Mouse (Mus musculus): ENCODE measurements around the gene D17H6S53E. TPM values are rescaled to one million over a fixed set of nuclear protein-coding genes. Genes with fewer than 3 reads are reported as not detected.

D17H6S53E gene
- polyA plus RNA-seq, 1 experiment from 2014 or later = 6.0 TPM

DNA sequence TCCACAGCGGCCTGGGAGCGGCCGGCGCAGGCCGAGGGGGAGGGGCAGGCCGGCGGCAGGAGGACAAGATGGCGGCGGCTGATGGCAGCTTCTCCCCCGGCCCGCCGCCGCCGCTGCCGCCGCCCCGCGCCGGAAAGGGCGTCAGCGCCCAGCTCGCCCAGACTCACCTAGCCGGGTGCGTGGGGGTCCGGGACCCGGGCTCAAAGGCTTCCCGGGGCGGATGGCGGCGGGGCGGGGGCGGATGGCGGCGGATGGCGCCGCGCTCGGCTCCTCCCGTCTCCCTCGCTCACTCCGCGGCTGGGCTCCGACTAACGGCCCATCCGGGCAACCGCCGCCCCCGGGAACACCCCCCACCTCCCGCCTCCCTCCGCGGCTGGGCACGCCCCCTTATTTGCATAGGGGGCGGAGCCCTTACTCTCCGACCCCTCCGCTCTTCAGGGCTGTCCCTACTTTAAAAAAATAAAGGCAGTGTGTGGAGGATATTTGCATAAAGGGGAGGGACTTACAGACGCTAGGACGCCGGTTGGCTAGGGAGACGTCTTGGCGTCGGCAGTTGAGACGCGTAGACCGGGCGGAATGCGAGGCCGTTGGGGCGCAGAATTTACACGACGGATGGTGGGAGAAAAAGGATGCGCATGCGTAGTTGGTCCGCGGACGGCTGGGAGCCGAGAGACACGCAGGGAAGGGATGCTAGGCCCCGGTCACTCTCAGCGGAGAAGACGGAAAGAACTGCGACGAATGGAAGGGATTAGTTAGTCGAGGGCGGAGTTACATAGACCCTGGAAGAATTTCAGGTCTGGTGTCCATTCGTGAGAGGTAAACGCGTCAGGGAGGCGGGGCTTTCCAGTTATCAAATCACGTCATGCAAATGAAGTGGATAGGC lies 38.6 kb downstream of the D17H6S53E start, which contains the start of gene Prrc2a:
TSS of gene Prrc2a (minus strand) at position 330 of the 883 bp plus-strand sequence.
- H3K9ac ChIP-seq (replicated peaks; ENCODE audit: low read length) = peak within 1 kb of the TSS; percentile 99
- H3K36me3 ChIP-seq (ENCODE audit: control insufficient read depth, insufficient read depth, low read length) = peaks cover 25% of the 10 kb centered on the region
- H3K4me1 ChIP-seq (ENCODE audit: control insufficient read depth, insufficient read depth, low read length) = peaks cover 32% of the 10 kb centered on the region
- DNase-seq = peak; percentile 100
- peak within 1 kb of the TSS; percentile 96 for H3K27ac ChIP-seq (replicated peaks; ENCODE audit: low read depth, low read length)
- under 1% methylated on average over 65 of the region's 89 CpGs for WGBS
- no peaks in the 10 kb centered on the region for H3K9me3 ChIP-seq (ENCODE audit: control insufficient read depth, low read length)
- peak within 1 kb of the TSS; percentile 100 for H3K4me3 ChIP-seq (replicated peaks; ENCODE audit: low read depth, low read length)
- no peaks in the 10 kb centered on the region for H3K27me3 ChIP-seq (ENCODE audit: control insufficient read depth, insufficient read depth, low read length)
- H3K4me2 ChIP-seq (ENCODE audit: low read length) = peak within 1 kb of the TSS; percentile 98
- ATAC-seq (ENCODE audit: low FRiP score, low TSS enrichment) = peak; percentile 97

DNA sequence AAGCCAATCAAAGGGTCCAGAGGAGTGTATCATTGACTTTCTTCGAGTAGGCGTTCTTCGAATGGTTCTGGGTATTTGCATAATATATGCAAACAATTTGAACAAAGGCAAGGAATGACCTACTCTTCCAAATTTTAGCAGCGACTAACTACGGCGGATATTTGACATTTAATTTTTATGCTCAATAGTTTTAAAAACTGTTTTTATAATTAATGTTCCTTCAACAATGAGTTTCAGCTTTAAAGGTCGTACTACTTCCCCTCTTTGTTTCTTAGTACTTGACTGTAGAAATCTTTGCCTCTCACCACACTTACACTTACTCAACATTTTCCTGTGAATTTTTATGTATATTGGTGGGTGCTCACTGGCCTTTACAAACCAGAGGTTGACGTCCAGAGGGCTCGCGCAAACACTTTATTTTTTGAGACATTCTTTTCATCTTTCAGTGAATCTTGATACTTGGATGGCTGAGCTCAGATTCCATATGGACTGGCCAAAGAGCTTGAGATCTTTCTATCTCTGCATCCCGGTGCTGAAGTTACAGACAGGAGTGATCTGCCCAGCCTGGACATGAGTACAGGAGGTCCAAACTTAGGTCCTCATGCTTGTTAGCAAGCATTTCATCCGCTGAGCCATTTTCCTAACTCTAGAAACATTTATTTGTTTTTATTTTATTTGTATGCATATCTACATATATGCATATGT lies 39.4 kb downstream of the D17H6S53E start:
- Histone ChIP-seq H3K4me3 (replicated peaks; ENCODE audit: low read depth, low read length) (peak overlapping the region; percentile 100), H3K9ac (replicated peaks; ENCODE audit: low read length) (peak overlapping the region; percentile 60), H3K36me3 (ENCODE audit: control insufficient read depth, insufficient read depth, low read length) (peaks cover 17% of the 10 kb centered on the region), H3K4me1 (ENCODE audit: control insufficient read depth, insufficient read depth, low read length) (peaks cover 32% of the 10 kb centered on the region), H3K27ac (replicated peaks; ENCODE audit: low read depth, low read length) (peak overlapping the region; percentile 96), H3K4me2 (ENCODE audit: low read length) (peak overlapping the region; percentile 98), H3K27me3 (ENCODE audit: control insufficient read depth, insufficient read depth, low read length) (no peaks in the 10 kb centered on the region), H3K9me3 (ENCODE audit: control insufficient read depth, low read length) (no peaks in the 10 kb centered on the region)
- DNase-seq (peak; percentile 37), ATAC-seq (ENCODE audit: low FRiP score, low TSS enrichment) (peak; percentile 83)
- 21% methylated on average over 12 of the region's 12 CpGs for WGBS

DNA sequence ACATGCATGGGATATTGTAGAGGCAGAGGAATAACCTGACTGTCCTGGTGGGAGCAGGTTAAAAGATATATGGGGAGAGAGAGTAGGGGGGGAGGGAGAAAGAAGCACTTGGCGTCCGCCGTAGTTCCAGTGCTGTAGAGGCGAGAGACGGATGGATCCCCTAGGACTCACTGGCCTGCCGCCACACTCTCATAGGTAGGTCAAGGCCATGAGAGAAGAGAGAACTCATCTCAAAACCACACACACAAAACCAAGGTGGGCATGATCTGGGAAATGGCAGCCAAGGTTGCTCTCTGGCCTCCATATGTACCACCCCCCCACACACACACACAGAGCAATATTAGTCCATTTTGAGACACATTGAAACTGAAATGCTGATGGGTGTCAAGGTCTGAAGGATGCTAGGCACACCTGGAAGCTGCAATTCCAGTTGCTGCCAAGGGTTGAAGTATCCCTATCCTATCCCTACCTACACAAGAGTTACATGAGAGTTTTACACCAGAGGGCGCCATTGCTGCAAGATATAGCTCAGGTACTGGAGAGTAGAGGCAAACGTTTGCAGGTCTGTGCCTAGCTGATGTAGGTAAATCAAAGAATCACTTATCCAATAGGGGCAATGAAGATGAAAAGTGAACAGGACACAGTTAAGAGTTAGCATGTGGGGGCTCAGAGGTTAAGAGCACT lies 40.3 kb downstream of the D17H6S53E start:
- H3K4me1 ChIP-seq (ENCODE audit: control insufficient read depth, insufficient read depth, low read length) = peaks cover 31% of the 10 kb centered on the region
- peak overlapping the region; percentile 100; the same call in 1 of the 2 replicates for H3K4me3 ChIP-seq (replicated peaks; ENCODE audit: low read depth, low read length)

DNA sequence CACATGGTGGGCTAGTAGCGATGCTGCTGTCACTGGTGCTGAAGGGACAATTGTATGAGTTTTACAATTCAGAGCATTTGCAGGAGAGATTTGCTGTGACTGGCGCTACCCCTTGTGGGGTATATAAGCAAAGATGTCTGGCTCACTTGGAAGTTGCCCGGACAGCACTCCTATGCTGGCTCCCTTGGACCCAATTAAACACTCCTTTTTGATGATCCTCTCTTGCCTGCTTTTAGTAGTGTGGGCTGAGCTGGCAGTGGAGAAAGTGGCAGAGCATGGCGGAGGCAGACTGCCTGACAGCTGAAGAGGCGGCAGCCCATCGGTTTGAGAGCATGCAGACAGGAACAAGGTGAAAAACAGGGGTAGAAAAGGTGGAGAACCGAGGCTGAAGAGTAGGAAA lies 41.6 kb downstream of the D17H6S53E start:
- Histone ChIP-seq H3K4me3 (replicated peaks; ENCODE audit: low read depth, low read length) (no peak overlapping the region), H3K4me2 (ENCODE audit: low read length) (no peak overlapping the region), H3K36me3 (ENCODE audit: control insufficient read depth, insufficient read depth, low read length) (no peaks in the 10 kb centered on the region), H3K9me3 (ENCODE audit: control insufficient read depth, low read length) (no peaks in the 10 kb centered on the region), H3K4me1 (ENCODE audit: control insufficient read depth, insufficient read depth, low read length) (peaks cover 18% of the 10 kb centered on the region), H3K9ac (replicated peaks; ENCODE audit: low read length) (no peak overlapping the region), H3K27ac (replicated peaks; ENCODE audit: low read depth, low read length) (no peak overlapping the region), H3K27me3 (ENCODE audit: control insufficient read depth, insufficient read depth, low read length) (no peaks in the 10 kb centered on the region)
- 86% methylated on average over 7 of the region's 7 CpGs for WGBS
- DNase-seq (no peak), ATAC-seq (ENCODE audit: low FRiP score, low TSS enrichment) (no peak)

More for the DNA sequence above, 40.3 kb downstream of the D17H6S53E start:
- Histone ChIP-seq H3K9ac (replicated peaks; ENCODE audit: low read length) (peak overlapping the region; percentile 60; the same call in 1 of the 2 replicates), H3K4me2 (ENCODE audit: low read length) (peak overlapping the region; percentile 98), H3K27me3 (ENCODE audit: control insufficient read depth, insufficient read depth, low read length) (no peaks in the 10 kb centered on the region), H3K36me3 (ENCODE audit: control insufficient read depth, insufficient read depth, low read length) (peaks cover 8% of the 10 kb centered on the region), H3K27ac (replicated peaks; ENCODE audit: low read depth, low read length) (peak overlapping the region; percentile 96), H3K9me3 (ENCODE audit: control insufficient read depth, low read length) (no peaks in the 10 kb centered on the region)
- ATAC-seq (ENCODE audit: low FRiP score, low TSS enrichment) = no peak
- DNase-seq = peak; percentile 90
- WGBS = 70% methylated on average over 8 of the region's 8 CpGs

DNA sequence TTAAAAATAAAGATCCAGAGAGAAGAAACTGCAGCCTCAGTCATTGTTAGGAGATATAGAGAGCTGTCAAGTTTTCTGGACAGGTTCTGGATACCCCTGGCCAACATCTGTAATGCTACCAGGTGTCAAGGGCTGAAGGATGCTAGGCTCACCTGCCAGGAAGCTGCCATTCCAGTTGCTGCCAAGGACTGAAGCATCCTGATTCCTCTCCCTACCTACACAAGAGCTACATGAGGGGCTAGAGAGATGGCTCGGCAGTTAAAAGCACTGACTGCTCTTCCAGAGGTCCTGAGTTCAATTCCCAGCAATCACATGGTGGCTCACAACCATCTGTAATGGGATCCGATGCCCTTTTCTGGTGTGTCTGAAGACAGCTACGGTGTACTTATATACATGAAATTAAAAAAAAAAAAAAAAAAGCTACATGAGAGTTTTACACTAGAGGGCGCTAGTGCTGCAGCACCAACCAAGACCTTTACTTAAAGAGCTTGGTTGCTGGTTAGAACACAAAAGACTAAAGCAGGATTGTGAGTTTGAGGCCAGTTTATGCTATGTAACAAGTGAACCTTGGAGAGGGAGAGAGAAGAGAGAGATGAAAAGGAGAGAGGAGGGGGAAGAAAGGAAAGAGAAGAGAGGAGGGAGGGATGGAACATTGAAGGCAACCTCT lies 42.5 kb downstream of the D17H6S53E start:
- Histone ChIP-seq H3K4me2 (ENCODE audit: low read length) (no peak overlapping the region), H3K9ac (replicated peaks; ENCODE audit: low read length) (no peak overlapping the region), H3K27ac (replicated peaks; ENCODE audit: low read depth, low read length) (no peak overlapping the region; the same call in 1 of the 2 replicates), H3K27me3 (ENCODE audit: control insufficient read depth, insufficient read depth, low read length) (no peaks in the 10 kb centered on the region), H3K4me1 (ENCODE audit: control insufficient read depth, insufficient read depth, low read length) (peaks cover 11% of the 10 kb centered on the region), H3K4me3 (replicated peaks; ENCODE audit: low read depth, low read length) (no peak overlapping the region), H3K9me3 (ENCODE audit: control insufficient read depth, low read length) (no peaks in the 10 kb centered on the region), H3K36me3 (ENCODE audit: control insufficient read depth, insufficient read depth, low read length) (no peaks in the 10 kb centered on the region)
- 18% methylated on average over 4 of the region's 4 CpGs for WGBS
- DNase-seq = peak; percentile 88
- no peak for ATAC-seq (ENCODE audit: low FRiP score, low TSS enrichment)

DNA sequence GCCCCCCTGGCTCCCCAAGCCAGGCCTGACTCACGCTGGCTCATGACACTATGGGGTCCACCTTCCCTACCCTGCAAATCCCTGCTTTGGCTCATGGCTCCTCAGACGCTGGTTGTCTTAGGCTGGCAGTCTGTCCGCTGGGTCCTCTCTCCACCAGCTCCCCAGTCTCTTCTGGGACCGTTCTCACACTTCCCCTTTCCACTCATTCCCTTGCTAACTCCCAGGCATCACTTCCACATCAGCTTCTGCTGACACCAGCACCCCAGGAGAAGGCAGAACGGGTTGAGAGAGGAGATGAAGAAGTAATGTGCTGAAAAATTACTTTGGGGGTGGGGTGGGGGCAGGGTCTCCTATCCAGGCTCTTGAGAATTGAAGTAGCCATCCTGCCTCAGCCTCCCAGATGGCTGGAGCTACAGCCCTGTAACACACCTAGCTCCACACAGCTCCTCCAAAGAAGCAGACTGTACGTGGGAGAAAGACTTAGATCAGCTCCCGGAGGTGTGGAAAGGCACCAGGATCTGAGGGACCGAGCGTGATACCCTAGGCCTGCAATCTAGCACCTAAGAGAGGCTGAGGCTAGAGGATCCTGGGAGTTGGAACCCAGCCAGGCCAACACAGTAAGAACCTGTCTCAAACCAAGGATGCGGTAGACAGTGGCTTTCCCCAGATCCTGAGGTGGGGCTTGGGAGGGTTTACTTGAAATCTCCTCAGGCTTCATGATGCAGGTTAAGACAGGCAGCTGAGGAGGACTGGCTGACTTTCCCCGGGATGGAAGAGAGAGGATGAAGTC lies 46.5 kb downstream of the D17H6S53E start:
- 70% methylated on average over 11 of the region's 11 CpGs for WGBS
- Histone ChIP-seq H3K27ac (replicated peaks; ENCODE audit: low read depth, low read length) (no peak overlapping the region), H3K9ac (replicated peaks; ENCODE audit: low read length) (0 out of 2 replicates have a peak overlapping the region, but pooled peaks have one; percentile 9)

DNA sequence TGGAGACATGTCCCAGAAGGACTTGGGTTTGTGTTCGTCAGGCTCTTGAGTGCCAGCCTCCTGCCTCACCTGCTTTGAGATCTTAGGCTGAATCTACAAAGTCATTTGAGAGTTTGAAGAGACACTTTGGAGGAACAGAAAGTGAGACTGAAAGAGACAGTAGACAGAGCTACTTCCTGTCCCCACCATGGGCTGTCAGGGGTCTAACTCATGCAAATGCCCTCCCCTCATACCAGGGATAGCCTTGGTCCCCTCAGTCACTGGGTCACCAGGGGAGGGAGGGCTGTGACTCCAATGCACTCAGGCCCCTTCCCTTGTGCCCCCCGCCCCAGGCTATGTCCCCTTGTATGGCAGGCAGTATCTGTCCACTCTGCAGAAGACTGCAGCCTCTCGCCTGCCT lies 47.2 kb downstream of the D17H6S53E start:
- DNase-seq = no peak
- Histone ChIP-seq H3K27ac (replicated peaks; ENCODE audit: low read depth, low read length) (no peak overlapping the region), H3K36me3 (ENCODE audit: control insufficient read depth, insufficient read depth, low read length) (no peaks in the 10 kb centered on the region), H3K9me3 (ENCODE audit: control insufficient read depth, low read length) (no peaks in the 10 kb centered on the region), H3K27me3 (ENCODE audit: control insufficient read depth, insufficient read depth, low read length) (no peaks in the 10 kb centered on the region), H3K9ac (replicated peaks; ENCODE audit: low read length) (0 out of 2 replicates have a peak overlapping the region, but pooled peaks have one; percentile 9), H3K4me3 (replicated peaks; ENCODE audit: low read depth, low read length) (no peak overlapping the region), H3K4me1 (ENCODE audit: control insufficient read depth, insufficient read depth, low read length) (no peaks in the 10 kb centered on the region), H3K4me2 (ENCODE audit: low read length) (no peak overlapping the region)
- ATAC-seq (ENCODE audit: low FRiP score, low TSS enrichment) = no peak
- WGBS = 63% methylated on average over 3 of the region's 3 CpGs

More for the DNA sequence above, 46.5 kb downstream of the D17H6S53E start:
- ATAC-seq (ENCODE audit: low FRiP score, low TSS enrichment) (no peak), DNase-seq (no peak)
- Histone ChIP-seq H3K4me2 (ENCODE audit: low read length) (no peak overlapping the region), H3K27me3 (ENCODE audit: control insufficient read depth, insufficient read depth, low read length) (no peaks in the 10 kb centered on the region), H3K36me3 (ENCODE audit: control insufficient read depth, insufficient read depth, low read length) (no peaks in the 10 kb centered on the region), H3K4me1 (ENCODE audit: control insufficient read depth, insufficient read depth, low read length) (no peaks in the 10 kb centered on the region), H3K9me3 (ENCODE audit: control insufficient read depth, low read length) (no peaks in the 10 kb centered on the region), H3K4me3 (replicated peaks; ENCODE audit: low read depth, low read length) (no peak overlapping the region)
